Mouse (Mus musculus) ES-Bruce4 (cell line): ENCODE measurements around the gene Nab1. TPM values are rescaled to one million over a fixed set of nuclear protein-coding genes. Genes with fewer than 3 reads are reported as not detected.

Experiments used
- H3K27ac ChIP-seq: 2 replicates; pipeline ENCODE4 v1.5.1; 2012; ENCODE audit warnings: low read length, inconsistent platforms; ENCODE audit not compliant: insufficient read depth
- H3K27me3 ChIP-seq: 2 replicates; pipeline ENCODE4 v1.6.1; 2012; ENCODE audit warnings: mild to moderate bottlenecking, low read length, inconsistent platforms; ENCODE audit not compliant: control insufficient read depth, poor library complexity, insufficient read depth, severe bottlenecking
- H3K36me3 ChIP-seq: 2 replicates; pipeline ENCODE4 v1.6.1; 2012; ENCODE audit warnings: inconsistent platforms, mild to moderate bottlenecking, low read length, moderate library complexity; ENCODE audit not compliant: control insufficient read depth, poor library complexity, insufficient read depth, severe bottlenecking
- H3K4me1 ChIP-seq: one replicate; pipeline ENCODE4 v1.8.1; 2011; ENCODE audit warnings: low read length; ENCODE audit not compliant: control insufficient read depth, insufficient read depth
- H3K4me3 ChIP-seq: 2 replicates; pipeline ENCODE4 v1.5.1; 2011; ENCODE audit warnings: low read depth, mild to moderate bottlenecking, low read length
- H3K9ac ChIP-seq: 2 replicates; pipeline ENCODE4 v1.6.1; 2012; ENCODE audit warnings: low read depth, mild to moderate bottlenecking, inconsistent platforms; ENCODE audit not compliant: poor library complexity, severe bottlenecking
- H3K9me3 ChIP-seq: replicated peaks from 2 replicates; pipeline ENCODE4 v1.6.1; 2012; ENCODE audit warnings: mild to moderate bottlenecking, low read length, inconsistent platforms; ENCODE audit not compliant: control insufficient read depth, poor library complexity, insufficient read depth, severe bottlenecking
- CTCF ChIP-seq: IDR thresholded peaks from one replicate; pipeline ENCODE4 v1.8.1; 2011; ENCODE audit warnings: low read depth, low read length
- EP300 ChIP-seq: IDR thresholded peaks from 2 replicates; pipeline ENCODE4 v1.6.1; 2011; ENCODE audit warnings: low read depth, low read length; ENCODE audit not compliant: insufficient read depth
- POLR2A ChIP-seq: IDR thresholded peaks from one replicate; pipeline ENCODE4 v1.8.1; 2011; ENCODE audit warnings: low read length; ENCODE audit not compliant: insufficient read depth
- polyA plus RNA-seq: library from polyadenylated mRNA; stranded (reverse); fragments of >200 nt; gene quantifications from 2 replicates; pipeline ENCODE4 v1.2.4, GENCODE M21; 2011; ENCODE audit warnings: low read depth; ENCODE audit not compliant: missing spikeins, insufficient read depth, insufficient read length

Nab1 gene
- polyA plus RNA-seq, 1 experiment, result 12.0 TPM

DNA sequence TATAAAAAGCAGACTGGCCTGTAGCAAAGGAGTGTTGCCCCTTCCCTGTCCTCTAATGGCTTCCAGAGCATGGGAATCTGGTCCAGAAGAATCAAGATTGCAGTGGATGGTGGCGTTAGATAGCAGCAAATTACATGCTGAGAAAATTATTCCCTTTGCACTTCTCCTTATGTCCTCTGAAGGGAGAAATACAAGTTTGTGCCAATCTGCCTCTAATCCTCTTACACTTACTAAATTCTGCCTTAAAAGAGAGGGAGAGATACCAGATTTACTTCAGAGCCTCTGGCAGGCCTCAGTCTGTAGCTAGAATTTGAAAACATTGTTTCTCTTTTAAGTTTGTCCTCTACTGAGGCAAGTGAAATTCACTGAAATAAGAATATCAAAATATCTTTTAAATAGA lies 5.7 kb upstream of the Nab1 start:
- no peak overlapping the region for H3K4me3 ChIP-seq
- H3K9ac ChIP-seq, result no peak overlapping the region
- H3K27me3 ChIP-seq, result no peaks in the 10 kb centered on the region
- TF ChIP-seq EP300 (no peak), CTCF (no peak), POLR2A (no peak)
- H3K36me3 ChIP-seq, result no peaks in the 10 kb centered on the region
- H3K9me3 ChIP-seq, result no peaks in the 10 kb centered on the region; the same call in 1 of the 2 replicates
- H3K27ac ChIP-seq, result no peak overlapping the region
- H3K4me1 ChIP-seq, result no peaks in the 10 kb centered on the region

DNA sequence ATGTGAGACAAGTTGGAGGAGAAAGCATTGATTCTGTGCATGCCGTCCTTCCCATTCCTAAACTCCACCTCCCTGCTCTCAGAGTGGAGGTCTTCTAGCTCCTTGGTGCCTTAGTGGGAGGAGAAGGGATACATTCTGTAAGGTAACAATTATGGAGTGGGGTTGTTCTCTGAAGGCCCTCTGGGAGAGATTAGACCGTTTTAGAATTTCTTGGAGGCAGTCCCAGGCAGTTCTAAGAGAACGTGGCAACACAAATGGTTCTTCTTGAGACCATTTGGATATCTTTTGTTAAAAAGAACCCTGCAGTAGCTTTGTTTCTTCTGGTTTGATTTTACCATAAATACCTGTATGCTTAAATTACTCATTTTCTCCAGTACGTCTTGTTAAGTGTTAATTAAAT lies 1.8 kb upstream of the Nab1 start:
- no peaks in the 10 kb centered on the region for H3K4me1 ChIP-seq
- no peak for TF ChIP-seq POLR2A
- no peak for TF ChIP-seq EP300
- no peak for TF ChIP-seq CTCF
- H3K9me3 ChIP-seq, result no peaks in the 10 kb centered on the region
- peaks cover 3% of the 10 kb centered on the region for H3K27me3 ChIP-seq
- H3K4me3 ChIP-seq, result no peak overlapping the region
- no peak overlapping the region for H3K9ac ChIP-seq
- H3K36me3 ChIP-seq, result no peaks in the 10 kb centered on the region
- H3K27ac ChIP-seq, result no peak overlapping the region

DNA sequence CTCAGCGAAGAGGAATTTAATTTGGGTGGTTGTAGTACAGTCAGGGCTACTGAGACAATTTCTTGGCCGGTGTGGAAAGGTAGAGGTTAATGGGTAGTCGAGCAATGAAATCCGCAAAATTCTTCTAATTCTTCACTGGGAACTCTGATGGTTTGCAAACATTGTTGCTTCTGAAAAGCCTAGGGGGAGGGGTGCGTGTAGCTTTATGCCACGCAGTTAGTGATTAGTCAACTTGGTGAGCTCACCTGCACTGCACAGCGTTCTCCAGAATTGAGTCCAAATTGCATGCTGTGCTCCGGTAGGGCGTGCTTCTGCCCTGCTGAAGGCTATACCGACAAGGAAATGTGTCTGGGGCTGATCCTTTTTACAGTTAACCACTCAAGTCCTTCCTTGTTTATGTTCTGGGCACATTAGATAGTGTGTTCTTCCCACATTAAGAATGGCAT lies 1.2 kb upstream of the Nab1 start:
- Histone ChIP-seq H3K4me3 (no peak overlapping the region), H3K27ac (no peak overlapping the region), H3K36me3 (no peaks in the 10 kb centered on the region), H3K27me3 (peaks cover 3% of the 10 kb centered on the region), H3K9me3 (no peaks in the 10 kb centered on the region), H3K9ac (no peak overlapping the region), H3K4me1 (no peaks in the 10 kb centered on the region)
- TF ChIP-seq CTCF (no peak), POLR2A (no peak)

DNA sequence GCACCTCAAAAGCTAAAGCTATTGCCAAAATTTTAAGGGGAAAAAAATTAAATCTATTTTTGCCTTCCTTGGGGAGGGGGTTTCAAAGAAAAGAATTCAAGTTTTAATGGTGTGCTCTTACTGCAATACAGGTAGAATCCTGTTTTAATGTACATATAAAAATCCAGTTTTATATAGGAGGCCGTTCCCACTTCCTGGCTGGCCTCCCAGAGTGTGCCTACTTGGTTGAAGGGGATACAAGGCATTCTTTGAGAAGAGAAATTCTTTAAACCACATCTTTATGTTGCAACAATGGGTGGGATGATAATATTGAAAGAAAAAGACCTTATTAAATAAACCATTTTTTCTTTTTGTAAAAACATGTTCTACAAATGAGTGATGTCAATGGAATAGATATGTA lies 611 bp upstream of the Nab1 start:
- Histone ChIP-seq H3K36me3 (no peaks in the 10 kb centered on the region), H3K4me3 (no peak overlapping the region), H3K4me1 (no peaks in the 10 kb centered on the region), H3K9me3 (no peaks in the 10 kb centered on the region), H3K27ac (no peak overlapping the region), H3K9ac (no peak overlapping the region), H3K27me3 (peaks cover 3% of the 10 kb centered on the region)
- TF ChIP-seq EP300, result no peak
- TF ChIP-seq CTCF, result no peak
- no peak for TF ChIP-seq POLR2A

DNA sequence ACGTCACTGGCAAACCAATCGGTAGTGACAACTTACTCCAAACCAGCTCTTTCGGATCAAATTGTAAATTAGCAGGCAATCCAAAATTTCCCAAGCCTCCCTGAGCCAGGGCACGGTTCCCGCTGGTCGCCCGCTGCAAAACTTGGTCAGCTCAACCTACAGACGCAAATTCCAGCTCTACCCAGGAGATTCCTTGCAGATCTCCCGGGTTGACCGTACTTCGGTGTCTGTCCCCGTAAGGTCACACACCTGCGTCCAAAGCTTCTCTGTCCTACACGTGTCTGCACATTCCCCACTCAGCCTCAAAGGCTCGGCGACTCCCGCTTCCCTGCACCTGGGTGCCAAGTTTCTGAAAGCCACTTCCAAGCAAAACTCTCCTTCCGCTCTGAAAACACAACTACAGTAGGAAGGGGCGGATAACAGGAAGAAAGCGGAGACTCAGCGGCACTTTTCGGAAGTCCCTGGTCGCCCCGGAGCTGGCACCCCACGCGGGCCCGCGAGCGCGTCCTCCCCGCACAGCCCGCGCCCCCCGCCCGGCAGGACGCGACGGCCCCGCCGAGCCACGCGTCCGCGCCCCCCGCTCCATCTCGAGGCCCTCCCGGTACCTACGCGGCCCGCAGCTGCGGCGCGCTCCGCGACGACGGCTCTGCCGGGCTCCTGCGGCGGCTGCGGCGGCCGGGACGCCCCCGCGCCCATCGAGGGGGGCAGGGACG lies 722 bp downstream of the Nab1 start:
- no peak for TF ChIP-seq EP300
- no peak for TF ChIP-seq CTCF
- TF ChIP-seq POLR2A, result no peak
- Histone ChIP-seq H3K36me3 (no peaks in the 10 kb centered on the region), H3K27ac (no peak overlapping the region), H3K9me3 (no peaks in the 10 kb centered on the region), H3K4me3 (peak overlapping the region; percentile 66), H3K9ac (peak overlapping the region; percentile 82), H3K27me3 (peaks cover 3% of the 10 kb centered on the region), H3K4me1 (no peaks in the 10 kb centered on the region)

DNA sequence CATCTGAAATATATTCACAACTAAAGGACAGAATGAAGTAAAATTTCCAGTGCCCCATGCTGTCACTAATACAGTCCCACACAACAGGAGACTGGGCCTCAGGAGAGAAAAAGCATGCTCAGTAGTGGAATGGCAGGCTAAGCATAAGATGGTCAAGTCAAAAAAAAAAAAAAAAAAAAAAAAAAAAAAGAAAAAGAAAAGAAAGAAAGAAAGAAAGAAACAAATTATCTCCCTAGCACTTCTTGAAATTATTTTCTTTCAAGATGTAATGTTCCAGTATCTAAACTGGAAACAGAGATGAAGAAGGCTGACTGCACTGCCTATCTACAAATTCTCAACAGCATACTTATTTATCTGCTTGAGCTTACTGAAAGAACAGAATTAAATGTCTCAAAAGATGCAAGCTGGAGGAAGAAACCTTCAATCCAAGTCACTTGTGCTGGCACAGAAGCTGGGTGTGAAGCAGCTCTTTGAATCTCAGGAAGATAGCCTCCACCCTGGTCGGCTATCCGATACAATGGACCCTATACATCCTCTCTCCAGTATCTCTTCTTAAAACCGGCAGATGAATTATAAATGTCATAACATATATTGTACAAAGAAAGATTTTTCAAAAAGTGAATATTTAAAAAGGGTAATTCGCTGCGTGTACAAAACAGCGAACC lies 1.6 kb downstream of the Nab1 start:
- Histone ChIP-seq H3K27ac (no peak overlapping the region), H3K4me3 (no peak overlapping the region), H3K27me3 (peaks cover 3% of the 10 kb centered on the region), H3K4me1 (no peaks in the 10 kb centered on the region), H3K36me3 (no peaks in the 10 kb centered on the region), H3K9me3 (no peaks in the 10 kb centered on the region), H3K9ac (no peak overlapping the region)
- no peak for TF ChIP-seq POLR2A
- no peak for TF ChIP-seq EP300
- TF ChIP-seq CTCF, result no peak
